Mouse (Mus musculus): Measurements from ENCODE around the gene Prkag1.

Gene Prkag1

GRCm38 (mm10) chr15:98830736-98831683 lies at the start of gene Prkag1:
Gene Prkag1, minus strand, starts transcription at chr15:98831521.
- DNase-seq = peak; percentile 95 to 98

DNA sequence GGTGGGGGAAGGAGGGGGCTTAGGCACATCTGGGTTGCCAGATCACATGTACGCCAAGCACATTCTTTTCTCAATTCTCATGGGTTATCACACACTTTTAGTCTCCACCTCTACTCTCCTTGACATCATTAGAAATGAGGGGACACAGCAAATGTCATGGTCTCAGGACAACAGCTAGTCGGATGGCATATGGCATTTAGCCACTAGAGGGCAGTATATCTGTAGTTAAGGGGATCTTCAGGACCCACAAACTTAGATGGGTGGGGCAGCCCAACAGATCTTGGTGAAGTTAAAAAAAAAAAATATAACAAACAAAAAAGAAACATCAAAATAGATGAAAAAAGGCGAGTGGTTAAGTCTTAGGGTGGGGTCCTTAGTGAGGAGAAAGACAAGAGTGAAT lies 46.0 kb upstream of the Prkag1 start:
- DNase-seq = peak; percentile 66 to 87

GRCm38 (mm10) chr15:98871916-98872888 lies 40.9 kb upstream of the Prkag1 start:
- DNase-seq = peak; percentile 93 to 97

DNA sequence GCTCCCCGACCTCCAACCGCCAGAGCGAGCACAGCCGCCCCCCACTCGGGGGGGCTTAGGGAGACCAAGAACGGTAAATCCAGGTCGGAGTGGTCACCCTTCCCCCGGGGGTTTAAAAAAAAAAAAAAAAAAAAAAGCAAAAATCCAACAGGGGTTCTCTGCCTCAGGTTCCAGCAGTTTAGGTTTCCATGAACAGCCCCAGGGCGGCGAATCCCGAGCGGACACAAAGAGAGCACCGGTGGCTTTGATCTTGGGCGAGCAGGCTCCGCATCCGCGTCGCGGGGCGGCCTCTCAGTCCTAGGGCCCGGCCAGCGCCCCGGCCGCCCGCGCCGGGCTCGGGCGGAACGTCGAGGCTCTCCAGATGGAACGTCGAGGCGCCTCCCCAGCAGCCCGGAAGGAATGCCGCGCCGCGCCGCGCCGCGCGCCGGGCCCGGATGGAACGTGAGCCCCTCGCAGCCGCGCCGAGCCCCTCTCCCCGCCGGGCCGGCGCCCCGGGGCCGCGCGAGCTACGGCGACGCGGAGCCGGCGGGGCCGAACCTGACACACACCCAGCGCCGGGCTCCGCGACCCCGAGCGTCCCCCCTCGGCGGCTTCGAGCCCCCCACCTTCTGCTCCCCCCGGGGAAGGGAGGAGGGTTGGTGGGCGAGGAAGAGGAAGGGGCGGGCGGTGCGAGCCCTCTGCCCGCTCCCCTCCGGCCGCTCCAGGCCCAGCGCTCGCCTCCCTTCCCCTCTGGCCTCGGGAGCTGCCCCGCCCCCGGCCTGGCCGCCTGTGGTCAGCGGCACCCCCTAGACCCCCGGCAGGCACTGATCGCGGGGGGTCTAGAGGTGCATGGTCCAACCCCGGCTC lies 40.0 kb upstream of the Prkag1 start, which contains the start of gene Kmt2d:
Kmt2d (minus strand) TSS at position 135 of the 846 bp plus-strand sequence.
- DNase-seq = peak; percentile 42 to 69

DNA sequence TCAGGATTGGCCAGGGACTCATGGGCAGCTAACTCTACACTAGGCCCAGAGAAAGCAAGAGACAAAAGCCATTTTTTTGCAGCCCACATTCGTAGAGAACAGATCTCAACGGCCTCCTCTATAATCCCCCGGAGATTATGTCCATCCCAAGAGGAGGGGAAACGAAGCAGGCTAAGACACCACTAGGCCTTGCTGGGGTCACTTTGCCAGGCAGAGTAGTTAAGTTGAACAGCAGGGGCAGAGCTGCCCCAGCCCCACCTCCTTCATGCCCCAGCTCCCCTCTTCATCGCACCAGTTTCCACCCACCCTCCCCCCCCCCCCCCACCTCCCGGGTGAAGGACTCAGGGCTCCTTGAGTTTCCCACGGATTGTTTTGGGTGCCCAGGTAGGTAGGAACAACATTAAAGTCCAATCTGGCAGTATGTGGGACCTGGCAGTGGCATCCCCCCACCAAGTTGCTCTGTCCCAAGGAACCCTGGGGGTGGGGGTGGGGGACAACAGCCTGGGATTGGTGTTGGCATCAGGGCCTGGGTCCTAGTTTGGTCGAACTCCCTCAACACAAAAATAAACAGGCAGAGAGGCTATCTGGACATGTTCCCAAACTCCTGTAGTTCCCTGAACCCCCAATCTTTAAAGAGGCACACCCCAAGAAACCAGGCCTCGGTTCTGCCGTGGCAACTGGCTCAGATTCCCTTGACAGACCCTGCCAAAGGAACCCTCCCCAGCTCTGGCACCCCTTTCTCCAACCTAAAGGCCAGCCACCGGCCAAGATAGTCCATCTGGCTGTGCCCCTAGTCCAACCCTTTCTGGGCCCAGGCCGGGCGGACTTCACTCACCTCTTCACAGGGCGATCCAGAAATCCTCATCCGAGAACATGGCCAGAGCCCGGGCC lies 39.1 kb upstream of the Prkag1 start:
- peak; percentile 53 to 78 for DNase-seq

DNA sequence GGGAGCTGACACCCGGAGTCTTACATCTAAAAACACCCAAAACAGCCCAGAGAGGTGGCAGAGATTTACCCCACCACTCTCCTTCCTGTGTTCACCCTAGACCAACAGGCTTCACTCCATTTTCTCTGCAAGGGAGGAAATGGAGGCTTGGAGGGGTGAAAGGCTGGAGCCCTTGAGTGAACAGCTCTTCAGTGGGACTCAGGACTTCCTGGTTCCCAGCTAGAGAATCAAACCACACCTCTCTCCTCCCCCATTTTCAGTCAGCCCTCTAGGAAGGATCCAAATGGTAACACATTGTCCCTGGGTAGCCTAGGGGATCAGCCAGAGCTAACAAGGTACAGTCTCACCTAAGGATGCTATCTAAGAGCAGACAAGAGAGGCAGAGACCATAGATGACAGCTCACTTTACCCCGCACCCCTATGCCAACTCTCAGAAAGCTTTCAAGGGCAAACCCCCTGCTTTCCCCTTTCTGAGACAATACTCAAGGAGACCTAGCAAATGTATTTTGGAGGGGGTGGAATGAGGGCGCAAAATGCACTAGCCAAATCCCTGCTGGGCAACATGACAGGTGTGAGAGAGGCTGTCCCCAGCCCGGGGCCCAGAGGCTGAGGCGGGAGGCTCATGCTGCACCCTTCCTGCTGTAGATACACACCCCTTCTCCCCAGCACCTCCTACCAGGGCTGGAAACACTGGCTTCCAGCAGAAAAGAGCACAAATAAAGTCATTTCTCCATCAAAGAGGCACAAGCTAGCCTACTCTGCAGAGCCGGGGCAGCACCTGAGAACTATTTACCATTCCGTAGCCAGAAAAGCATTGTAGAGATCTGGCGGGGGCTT lies 38.2 kb upstream of the Prkag1 start:
- no peak for DNase-seq

DNA sequence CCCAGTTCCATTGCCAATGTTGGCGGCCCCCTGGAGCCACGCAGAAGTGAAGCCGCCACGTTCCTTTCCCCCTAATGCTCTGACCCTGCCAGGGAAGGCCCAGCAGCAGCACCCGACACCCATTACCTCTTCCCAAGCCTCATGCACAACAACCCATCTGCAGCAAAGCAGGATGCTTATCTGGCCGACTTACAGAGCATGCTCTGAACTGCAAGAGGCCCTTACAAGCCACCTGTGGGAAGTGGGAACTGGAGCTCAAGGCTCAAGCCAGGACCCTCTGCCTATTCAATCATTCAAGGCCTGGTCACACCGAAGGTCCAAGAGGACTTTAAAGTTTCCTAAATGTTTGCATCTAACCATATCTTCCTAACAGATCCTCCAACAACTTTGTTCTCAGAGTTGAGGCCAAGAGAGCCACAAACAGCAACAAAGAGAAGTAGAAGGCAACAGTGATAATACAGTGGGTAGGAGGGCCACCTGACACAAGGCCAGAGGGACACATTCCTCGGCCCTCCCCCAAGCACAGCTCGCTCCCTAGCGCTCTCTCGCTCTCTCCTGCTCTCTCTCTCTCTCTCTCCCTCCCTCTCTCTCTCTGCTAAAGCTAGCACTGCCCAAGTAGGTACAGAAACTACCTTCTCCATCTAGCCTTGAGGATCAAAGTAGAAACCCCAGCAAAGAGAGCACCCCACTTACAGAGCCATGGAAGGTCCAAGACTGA lies 37.2 kb upstream of the Prkag1 start:
- no peak for DNase-seq

DNA sequence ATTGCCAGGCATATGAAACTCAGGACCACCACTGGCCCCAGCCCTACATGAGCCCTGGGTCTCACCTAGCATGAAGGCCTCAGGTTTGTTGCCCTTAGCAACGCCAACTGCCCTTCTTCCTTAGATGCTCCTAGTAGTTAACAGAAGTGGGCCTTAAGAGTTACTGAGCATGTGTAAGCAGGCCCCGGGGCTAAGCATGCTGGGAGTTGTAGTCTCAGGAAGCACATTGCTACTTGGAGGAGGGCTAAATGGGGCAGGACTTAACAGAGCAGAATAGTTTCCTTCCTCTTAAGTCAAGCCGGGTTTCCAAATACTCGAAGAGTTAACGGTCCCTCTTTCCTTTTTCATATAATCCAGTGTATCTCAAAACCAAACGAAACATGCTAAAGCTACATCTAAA lies 36.0 kb upstream of the Prkag1 start:
- peak; percentile 67 to 80 for DNase-seq

DNA sequence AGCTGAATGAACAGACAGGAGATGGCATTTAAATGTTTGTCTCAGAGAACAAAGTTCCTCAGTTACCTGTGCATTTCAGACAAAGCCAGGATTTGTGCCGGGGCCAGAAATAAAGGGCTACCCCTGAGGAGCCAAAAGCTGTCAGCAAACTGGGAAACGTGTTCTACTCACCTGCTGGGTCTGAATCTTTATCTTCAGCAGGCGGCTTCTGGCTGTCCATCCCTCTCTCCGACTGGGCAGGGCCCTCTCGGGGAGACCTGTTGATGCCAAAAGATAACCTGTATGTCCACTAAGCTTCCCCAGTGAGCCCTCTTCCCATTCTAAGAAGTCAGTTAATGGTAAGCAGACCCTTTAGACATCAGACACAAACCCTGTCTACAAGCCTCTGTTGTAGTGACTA lies 35.2 kb upstream of the Prkag1 start:
- DNase-seq = no peak

GRCm38 (mm10) chr15:98865771-98866170 lies 34.5 kb upstream of the Prkag1 start:
- no peak for DNase-seq

GRCm38 (mm10) chr15:98864951-98865350 lies 33.6 kb upstream of the Prkag1 start:
- no peak for DNase-seq

GRCm38 (mm10) chr15:98863451-98863958 lies 32.2 kb upstream of the Prkag1 start:
- DNase-seq = peak in 1 of 2 experiments; percentile 42

DNA sequence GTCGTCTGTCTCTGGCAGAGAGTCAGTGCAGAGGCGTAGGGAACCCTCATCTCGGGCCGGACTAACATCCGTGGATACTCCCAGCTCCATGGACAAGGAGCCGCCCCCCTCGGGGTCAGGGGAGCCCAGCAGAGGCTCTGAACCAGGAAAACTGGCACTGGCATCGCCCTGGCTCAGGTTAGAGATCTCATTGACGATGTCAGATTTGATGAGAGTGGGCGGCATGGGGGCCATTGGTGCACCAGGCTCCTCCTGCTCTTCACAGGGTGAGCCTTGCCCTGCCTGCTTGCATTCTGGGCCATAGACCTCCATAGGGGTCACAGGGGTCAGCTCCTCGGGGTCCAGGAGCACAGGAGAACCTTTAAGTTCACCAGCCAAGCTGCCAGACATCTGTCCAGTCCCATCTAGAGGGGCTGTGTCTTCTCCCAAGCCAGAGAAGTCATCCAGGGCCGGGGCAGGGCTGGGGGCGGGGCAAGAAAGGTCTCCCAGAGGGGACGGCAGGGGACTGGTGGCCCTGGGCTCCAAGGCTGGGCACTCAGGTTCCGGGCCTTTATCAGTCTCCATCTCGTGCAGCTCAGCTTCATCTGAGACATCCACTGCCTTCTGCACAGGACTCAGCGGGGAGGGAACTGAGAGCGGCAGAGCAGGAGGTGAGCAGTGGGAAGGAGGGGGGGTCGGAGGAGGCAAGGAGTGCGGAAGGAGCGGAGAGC lies 30.5 kb upstream of the Prkag1 start:
- no peak for DNase-seq

DNA sequence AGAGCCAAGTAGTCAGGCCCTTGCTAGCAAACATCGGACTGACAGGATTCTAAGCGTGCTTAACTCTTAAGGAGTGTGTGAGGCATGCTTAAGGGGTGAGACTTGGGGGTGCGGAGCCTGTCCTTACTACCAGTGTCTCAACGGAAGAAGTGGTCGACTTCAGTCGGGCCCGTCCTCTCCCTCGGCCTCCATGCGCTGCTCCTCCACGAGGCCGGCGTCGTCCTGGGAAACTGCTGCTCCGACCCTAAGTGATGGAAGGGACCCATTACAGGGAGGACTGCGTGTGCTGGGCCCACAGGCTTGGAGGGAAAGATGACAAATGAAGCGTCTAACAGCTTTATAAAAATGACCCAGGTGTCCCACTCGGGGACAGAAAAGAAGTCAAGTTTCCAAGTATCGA lies 29.6 kb upstream of the Prkag1 start:
- DNase-seq = no peak

DNA sequence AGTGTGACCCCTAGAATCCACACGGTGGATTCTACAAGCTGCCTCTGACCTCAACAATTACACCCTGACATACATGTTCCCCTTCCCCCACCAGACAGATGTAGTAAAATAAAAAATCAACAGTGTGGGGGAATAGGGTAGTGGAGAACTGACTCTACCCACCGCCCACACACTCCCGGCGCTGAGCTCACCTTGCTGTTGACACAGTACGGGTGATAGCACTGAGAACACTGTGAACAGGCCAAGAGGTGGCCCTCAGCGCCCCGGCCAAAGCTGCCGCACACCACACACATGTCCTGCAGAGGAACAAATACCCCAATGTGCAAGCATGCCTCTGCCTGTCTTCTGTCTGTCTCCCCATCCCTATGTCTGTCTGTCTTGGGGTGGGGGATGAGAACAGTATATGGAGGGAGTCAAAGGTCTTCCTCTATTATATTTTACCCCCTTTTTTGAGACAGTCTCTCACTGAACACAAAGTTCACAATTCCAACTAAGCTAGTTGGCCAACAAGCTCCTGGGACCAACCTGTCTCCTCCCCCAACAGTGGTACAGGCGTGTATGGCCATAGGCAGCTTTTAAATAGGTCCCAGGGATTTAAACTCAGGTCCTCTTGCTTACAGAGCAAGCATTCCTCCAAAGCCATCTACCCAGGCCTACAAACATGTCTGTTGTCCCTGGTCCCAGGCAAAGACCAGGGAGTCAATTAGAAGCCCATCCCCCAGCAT lies 28.2 kb upstream of the Prkag1 start:
- no peak for DNase-seq

DNA sequence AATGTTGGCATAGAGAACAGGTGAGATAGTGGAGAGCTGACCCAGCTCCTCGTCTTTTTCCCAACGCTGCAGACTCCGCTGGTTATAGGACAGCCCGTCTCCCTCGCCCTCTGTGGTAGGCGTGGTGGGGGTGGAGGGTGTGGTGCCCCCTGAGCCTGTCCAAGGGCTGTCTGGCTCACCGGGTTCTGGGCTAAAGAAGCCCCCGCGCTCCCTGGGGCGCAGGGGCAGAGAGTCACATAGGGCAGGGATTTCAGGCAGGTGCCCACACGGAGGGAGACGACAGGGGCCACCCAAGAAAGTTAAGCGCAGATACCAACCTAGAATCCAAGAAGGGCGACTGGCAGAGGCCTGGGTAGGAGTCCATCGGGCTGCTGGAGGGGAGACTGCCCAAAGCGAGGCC lies 22.9 kb upstream of the Prkag1 start:
- DNase-seq = no peak

DNA sequence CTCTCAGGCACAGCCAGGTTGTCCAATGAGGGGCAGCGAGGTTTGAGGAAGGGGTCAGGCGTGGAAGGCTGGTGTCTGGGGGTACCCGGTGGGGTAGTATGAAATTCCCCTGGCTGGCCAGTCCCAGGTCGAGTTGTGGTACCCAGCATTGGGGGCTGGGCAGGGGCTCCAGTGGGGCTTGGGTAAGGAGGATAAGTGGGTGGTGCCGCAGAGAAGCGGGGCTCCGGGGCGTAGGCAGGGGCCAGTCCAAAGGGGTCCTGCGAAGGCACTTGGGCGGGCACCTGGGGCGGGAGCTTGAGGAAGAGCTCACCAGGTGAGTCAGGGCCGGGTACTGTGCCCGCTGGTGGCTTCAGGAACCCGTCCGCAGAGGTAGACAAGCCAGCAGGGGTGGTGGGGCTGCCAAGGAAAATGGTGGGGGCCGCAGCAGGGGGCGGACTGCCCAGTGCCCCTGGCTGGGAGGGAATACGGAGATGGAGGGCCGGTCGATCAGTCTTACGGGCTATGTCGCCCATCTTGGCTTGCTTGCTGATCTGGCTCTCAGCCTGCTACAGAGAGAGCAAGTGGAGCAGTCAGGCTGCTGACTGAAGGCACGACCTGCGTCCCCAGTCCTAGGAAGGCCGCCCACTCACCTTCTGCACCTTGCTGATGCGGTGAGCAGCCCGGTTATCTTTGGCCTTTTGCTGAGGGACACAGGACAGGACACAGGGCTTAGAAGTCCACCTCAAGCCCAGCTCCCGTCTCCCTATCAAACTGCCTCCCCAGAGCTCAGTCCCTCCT lies 22.0 kb upstream of the Prkag1 start:
- DNase-seq = peak in 1 of 2 experiments; percentile 43

All from kidney, postnatal 25 days (tissue).